Mouse (Mus musculus) layer of hippocampus, adult 8-10 months (tissue): ENCODE data around the gene Gsto1. TPM values are rescaled to one million over a fixed set of nuclear protein-coding genes. Genes with fewer than 3 reads are reported as not detected.
"Not testable (repeated sequence)": the region's sequence is repeated elsewhere in the genome, so short reads cannot be mapped to it uniquely, and the experiment has no call there.

Source experiments
- DNase-seq, 2 experiments: peaks; one replicate each; pipeline ENCODE4 v3.0.0; 2022; ENCODE audit warnings: low spot score in 2 of 2
- total RNA-seq, 4 experiments: library from RNA; stranded (reverse); gene quantifications; 2 replicates each; pipeline ENCODE4 v1.2.4; 2022

Gsto1 gene
- 10 to 100 TPM; 49.8 to 60.2 (median 56.1) TPM for total RNA-seq

GRCm38 (mm10) chr19:47854796-47855783 lies at the start of gene Gsto1:
TSS of gene Gsto1 (plus strand) at chr19:47854970.
- DNase-seq: peak; percentile 83 to 85

DNA sequence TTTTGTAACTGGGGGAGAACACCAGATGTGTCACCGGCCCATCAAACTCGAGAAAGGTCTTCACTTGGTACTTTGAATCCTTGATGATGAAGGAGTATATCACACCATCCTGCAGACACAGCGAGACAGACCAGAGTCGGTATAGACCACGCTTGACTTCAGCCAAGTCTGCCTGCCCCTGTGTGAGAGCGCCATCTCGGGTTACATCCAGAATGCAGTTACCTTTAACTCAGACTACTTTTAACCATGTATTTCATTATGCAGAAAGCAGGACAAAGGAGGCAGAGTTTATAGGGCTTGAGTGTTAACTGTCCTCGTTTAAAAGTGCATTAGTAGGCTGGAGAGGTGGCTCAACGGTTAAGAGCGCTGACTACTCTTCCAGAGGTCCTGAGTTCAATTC lies 42.7 kb upstream of the Gsto1 start:
- no peak for DNase-seq

- no peak for DNase-seq
These were observed 40.0 kb upstream of the Gsto1 start for GRCm38 (mm10) chr19:47814721-47815120.

- peak in 1 of 2 experiments; percentile 7 for DNase-seq
These were observed 37.1 kb upstream of the Gsto1 start for GRCm38 (mm10) chr19:47817692-47818091.

DNA sequence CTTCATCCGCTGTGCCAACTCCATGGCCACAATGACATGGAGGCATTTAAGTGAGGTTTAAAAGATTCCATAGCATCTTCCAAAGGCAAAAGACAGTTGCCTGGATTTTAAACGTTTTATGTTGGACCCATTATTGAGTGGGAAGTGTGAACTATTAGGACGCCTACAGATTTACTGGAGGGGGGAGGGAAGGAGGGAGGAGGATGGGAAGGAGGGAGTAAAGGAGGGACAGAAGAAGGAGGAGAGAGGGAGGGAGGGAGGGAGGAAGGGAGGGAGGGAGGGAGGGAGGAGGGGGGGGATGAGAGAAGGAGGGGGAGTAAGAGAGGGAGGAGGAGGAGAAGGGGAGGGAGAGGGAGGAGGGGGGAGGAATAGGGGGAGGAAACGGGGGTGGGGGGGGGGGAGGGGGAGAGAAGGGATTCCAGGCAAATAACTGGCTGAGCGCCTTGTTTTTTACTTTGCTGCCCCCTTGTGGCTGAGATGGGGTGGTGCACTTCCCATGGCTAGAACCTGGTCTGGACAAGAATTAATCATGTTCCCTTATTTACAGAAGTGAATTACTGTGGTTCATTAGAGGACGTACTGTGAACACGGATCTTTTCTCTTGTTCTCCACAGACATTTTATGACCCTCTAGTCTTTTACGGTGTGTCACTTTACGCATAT lies 33.8 kb upstream of the Gsto1 start:
- peak; percentile 60 to 79 for DNase-seq

GRCm38 (mm10) chr19:47821494-47821872 lies 33.3 kb upstream of the Gsto1 start:
- no peak for DNase-seq

GRCm38 (mm10) chr19:47822143-47822796 lies 32.5 kb upstream of the Gsto1 start:
- DNase-seq: no peak

- no peak for DNase-seq
These were observed 30.7 kb upstream of the Gsto1 start for GRCm38 (mm10) chr19:47824026-47824425.

DNA sequence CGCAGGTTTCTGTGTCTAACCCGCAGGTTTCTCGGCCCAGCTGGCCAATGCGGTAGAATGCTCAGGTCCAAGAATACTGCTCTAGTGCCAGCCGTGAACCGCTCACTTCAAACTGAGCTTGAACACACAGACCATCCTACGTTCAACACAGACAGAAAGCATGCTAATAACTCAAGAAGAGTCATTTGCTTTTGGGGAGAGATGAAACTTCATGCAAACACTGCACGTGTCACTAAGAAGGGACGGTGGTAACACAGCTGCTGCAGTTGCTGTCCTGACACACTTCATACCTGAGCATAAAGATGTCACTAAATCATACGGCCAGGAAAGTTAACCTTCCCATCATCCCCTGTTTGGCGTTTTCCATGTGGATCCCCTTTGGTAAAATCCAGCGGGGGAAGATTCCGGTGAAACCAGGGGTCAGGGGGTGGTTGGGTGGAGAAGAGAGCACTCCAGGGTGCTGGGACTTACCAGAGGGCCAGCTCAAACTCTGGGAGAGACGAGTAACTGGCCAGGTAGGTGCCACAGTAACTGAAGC lies 24.8 kb upstream of the Gsto1 start:
- DNase-seq: no peak

DNA sequence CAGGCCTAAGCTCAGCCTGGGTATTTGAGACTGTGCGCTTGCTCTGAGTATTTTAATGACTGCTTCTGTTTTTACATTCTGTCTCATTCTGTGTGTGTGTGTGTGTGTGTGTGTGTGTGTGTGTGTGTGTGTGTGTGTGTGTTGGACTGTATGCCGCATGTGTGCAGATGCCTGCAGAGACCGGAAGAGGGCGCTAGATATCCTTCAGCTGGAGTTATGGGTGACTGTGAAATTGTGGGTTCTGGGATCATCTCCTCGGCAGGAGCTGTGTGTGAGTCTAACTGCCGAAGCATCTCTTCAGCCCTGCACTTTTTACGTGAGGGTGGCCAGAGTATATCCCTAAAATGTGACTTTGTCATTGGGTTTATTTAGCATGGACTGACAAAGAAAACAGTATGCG lies 23.7 kb upstream of the Gsto1 start:
- DNase-seq: no peak

DNA sequence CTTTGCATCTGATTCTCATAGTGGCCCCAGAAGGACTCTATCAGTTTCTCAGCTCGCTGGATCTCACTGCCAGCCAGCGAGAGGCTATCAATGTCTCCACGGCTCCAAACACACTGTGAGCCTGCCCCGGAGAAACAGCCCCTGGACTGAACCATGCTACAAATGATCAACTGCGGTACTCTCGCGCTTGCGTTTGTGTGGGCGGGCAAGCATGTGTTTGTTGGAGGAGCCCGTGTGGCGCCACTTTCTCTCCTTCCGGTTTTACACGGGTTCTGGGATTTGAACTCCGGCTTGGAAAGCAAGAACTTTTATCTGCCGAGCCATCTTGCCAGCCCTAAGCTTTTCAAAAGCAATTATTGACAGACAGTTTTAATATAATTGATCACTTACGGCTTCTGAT lies 22.5 kb upstream of the Gsto1 start:
- no peak for DNase-seq

- DNase-seq: no peak
These were observed 20.2 kb upstream of the Gsto1 start for GRCm38 (mm10) chr19:47834614-47835013.

DNA sequence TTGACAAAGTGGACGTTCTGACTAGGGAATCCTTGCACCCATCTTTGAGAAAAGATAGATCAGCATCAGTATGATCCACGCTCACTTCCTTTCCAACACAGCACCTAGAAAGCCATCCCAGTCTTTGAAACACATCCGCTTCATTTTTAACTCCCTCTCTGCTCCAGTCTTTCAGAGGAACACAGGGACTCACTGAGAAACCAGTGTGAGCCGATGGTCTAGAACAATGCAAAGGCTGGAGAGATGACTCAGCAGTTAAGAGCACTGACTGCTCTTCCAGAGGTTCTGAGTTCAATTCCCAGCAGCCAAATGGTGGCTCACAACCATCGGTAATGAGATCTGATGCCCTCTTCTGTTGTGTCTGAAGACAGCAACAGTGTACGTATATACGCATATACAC lies 19.0 kb upstream of the Gsto1 start:
- no peak for DNase-seq

DNA sequence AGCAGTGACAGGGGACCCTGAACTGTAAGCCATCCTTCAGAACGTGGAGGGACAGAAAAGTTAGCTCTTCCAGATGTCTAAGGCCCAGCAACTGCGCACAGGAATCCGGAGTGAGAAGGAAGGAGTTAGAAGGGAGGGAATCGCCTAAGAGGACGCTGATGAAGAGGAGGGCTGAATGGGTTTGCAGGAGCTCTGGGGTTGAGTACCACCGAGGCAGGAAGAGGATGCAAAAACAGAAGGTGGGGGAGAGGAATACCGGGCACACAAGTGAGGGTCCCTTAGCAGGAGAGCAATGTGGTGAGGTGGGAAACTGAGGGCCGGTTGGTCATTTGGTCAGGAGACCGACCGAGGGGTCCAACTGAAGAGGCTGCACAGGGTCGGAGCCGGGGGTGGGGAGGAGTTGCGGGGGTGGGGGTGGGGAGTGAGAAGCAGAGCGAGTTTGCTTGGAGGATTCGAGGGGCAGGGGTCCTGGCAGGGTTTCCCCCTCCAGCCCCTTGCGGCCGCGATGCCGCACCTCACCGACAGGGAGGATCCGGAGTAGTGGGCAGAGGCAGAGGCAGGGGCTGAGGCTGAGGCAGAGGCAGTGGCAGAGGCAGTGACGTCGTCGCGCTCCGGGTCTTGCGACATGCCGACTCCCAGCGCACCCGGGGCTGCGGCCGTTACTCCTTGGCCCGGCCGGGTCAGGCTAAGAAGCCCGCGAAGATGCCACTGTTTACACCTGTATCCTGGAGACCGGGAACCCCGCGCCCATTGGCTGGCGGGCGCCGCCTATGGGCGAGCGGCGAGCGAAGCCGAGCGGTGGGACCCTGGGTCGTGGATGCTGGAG lies 17.9 kb upstream of the Gsto1 start:
- DNase-seq: peak in 1 of 2 experiments; percentile 39

DNA sequence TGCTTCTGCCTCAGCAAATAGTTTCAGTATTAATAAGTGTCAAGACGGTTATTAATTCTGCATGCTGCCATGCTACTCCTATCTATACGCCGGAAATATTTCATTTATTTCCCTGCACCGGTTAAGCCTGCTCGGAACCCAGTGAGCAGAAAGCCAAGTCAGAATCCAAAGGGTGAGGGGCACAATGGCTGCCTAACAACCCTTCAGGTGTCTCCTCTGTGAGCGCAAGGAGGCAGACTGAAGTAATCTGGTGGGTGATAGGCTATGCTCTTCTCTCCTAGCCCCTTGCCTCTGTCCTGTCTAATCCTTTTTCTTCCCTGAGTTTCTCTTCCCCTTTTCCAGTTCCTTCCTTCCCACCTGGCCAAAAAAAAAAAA lies 17.3 kb upstream of the Gsto1 start:
- no peak for DNase-seq

GRCm38 (mm10) chr19:47841234-47841633 lies 13.5 kb upstream of the Gsto1 start:
- not testable (repeated sequence) for DNase-seq

DNA sequence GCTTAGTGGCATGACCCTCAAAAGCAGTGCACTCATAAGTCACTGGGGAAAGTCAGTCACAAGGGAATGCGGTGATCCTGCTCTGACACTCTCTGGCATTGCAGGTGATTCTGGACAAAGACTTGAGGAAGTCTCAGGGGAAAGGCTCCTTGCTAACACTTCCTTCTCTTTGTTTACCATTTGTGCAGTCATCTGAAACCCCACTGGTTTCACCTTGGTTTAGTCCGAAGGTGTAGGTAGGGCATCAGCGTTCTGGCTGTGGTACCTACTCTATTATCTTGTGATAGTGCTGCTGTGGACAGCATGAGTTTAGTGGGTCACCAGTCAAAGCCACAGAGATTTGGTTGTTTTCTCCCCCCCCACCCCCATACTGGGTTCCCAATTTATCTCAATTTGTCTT lies 5.0 kb upstream of the Gsto1 start:
- DNase-seq: no peak

- DNase-seq: not testable (repeated sequence)
These were observed 2.6 kb upstream of the Gsto1 start for GRCm38 (mm10) chr19:47852131-47852530.

DNA sequence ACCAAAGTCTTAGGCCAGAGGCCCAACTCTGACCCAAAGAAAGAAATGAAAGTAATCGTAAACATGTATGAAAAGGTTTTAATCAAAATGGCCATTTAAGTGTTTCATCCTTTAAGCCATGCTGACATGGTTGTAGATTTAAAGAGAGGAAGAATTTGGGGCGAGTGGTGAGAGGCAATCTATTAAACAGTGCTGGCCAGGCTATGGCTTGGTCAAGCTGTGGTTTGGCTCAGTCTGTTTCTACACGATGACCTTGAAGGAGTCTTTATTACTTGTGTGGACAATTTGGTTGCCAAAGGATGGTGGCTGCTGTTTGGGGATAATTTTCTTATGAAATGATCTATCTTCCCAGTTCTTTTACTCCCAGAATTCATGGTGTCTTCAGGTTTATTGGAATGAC lies 1.7 kb upstream of the Gsto1 start:
- no peak for DNase-seq

GRCm38 (mm10) chr19:47853951-47854795 lies 597 bp upstream of the Gsto1 start:
- DNase-seq: no peak
